ENCODE assay signal across 7 mouse cellular contexts in genomic region chr7:37563171-37563574, GRCm38 (mm10).
DNase-seq lines count a peak whose midpoint lies in the region; ATAC-seq lines count a peak whose summit lies in the region.

No protein-coding gene starts in this region.

- peak; percentile 40 for ATAC-seq in hindbrain, embryonic 13.5 days (ENCODE audit: low FRiP score)
- no peak for ATAC-seq in limb, embryonic 12.5 days (ENCODE audit: insufficient number of reproducible peaks, insufficient read depth, low FRiP score, low TSS enrichment, low read depth)
- peak; percentile 79 for ATAC-seq in midbrain, embryonic 13.5 days

- H3K27ac ChIP-seq in hindbrain, embryonic 13.5 days = peak overlapping the region; percentile 76
- peak overlapping the region; percentile 73; the same call in 1 of the 2 replicates for H3K27ac ChIP-seq in limb, embryonic 12.5 days
- H3K27ac ChIP-seq in midbrain, embryonic 13.5 days = peak overlapping the region; percentile 67

- peak overlapping the region; percentile 41 for H3K4me2 ChIP-seq in hindbrain, embryonic 13.5 days
- H3K4me2 ChIP-seq in limb, embryonic 12.5 days = peak overlapping the region; percentile 55
- H3K4me2 ChIP-seq in midbrain, embryonic 13.5 days (replicated peaks) = peak overlapping the region; percentile 40

- H3K36me3 ChIP-seq in hindbrain, embryonic 13.5 days = peaks cover 7% of the 10 kb centered on the region
- H3K36me3 ChIP-seq in limb, embryonic 12.5 days = no peaks in the 10 kb centered on the region
- H3K36me3 ChIP-seq in midbrain, embryonic 13.5 days = peaks cover 8% of the 10 kb centered on the region; the same call in 1 of the 2 replicates

- peaks cover 72% of the 10 kb centered on the region for H3K4me1 ChIP-seq in hindbrain, embryonic 13.5 days (replicated peaks)
- H3K4me1 ChIP-seq in limb, embryonic 12.5 days (replicated peaks) = peaks cover 48% of the 10 kb centered on the region
- peaks cover 70% of the 10 kb centered on the region for H3K4me1 ChIP-seq in midbrain, embryonic 13.5 days (replicated peaks)

- peak overlapping the region; percentile 49; the same call in 1 of the 2 replicates for H3K9ac ChIP-seq in hindbrain, embryonic 13.5 days
- no peak overlapping the region for H3K9ac ChIP-seq in limb, embryonic 12.5 days (replicated peaks)
- no peak overlapping the region for H3K9ac ChIP-seq in midbrain, embryonic 13.5 days (replicated peaks)

- 3% methylated on average over 8 of the region's 8 CpGs for WGBS in hindbrain, embryonic 13.5 days
- WGBS in limb, embryonic 12.5 days = 7% methylated on average over 8 of the region's 8 CpGs
- 2% methylated on average over 8 of the region's 8 CpGs for WGBS in midbrain, embryonic 13.5 days

- H3K9me3 ChIP-seq in hindbrain, embryonic 13.5 days = no peaks in the 10 kb centered on the region
- no peaks in the 10 kb centered on the region for H3K9me3 ChIP-seq in limb, embryonic 12.5 days
- no peaks in the 10 kb centered on the region for H3K9me3 ChIP-seq in midbrain, embryonic 13.5 days

- DNase-seq in Muller cell, postnatal 12 days (ENCODE audit: inconsistent ontology term) = peak; percentile 98
- DNase-seq in adrenal gland, postnatal 36 days = peak; percentile 15 to 42
- DNase-seq in gastrocnemius, adult 18-20 months (ENCODE audit: low spot score) = peak; percentile 26
- DNase-seq in frontal cortex, postnatal 36 days (ENCODE audit: low spot score in 2 of 2) = no peak

- H3K4me3 ChIP-seq in hindbrain, embryonic 13.5 days = no peak overlapping the region
- H3K4me3 ChIP-seq in limb, embryonic 12.5 days (replicated peaks) = 0 out of 2 replicates have a peak overlapping the region, but pooled peaks have one; percentile 13
- H3K4me3 ChIP-seq in midbrain, embryonic 13.5 days (replicated peaks) = no peak overlapping the region

- H3K27me3 ChIP-seq in hindbrain, embryonic 13.5 days = no peaks in the 10 kb centered on the region
- peaks cover 5% of the 10 kb centered on the region; the same call in 1 of the 2 replicates for H3K27me3 ChIP-seq in limb, embryonic 12.5 days
- no peaks in the 10 kb centered on the region; the same call in 1 of the 2 replicates for H3K27me3 ChIP-seq in midbrain, embryonic 13.5 days

Comparison
In these comparisons a context has a peak if more than half of its experiments do, and no peak if none do; other contexts are left out.
1. DNase-seq: peak in Muller cell, postnatal 12 days (single experiment), adrenal gland, postnatal 36 days (2 of 2) and gastrocnemius, adult 18-20 months (single experiment); none in frontal cortex, postnatal 36 days (0 of 2).
2. Peak in every context shown above with its lines, with median percentiles within 50 percentile points of each other: H3K27ac ChIP-seq and H3K4me2 ChIP-seq.